Mouse (Mus musculus): ENCODE data around the gene Krt8.
A peak's percentile ranks its signal among the peaks of the same experiment; 100 is the strongest.
"Not testable (repeated sequence)": the region's sequence is repeated elsewhere in the genome, so short reads cannot be mapped to it uniquely, and the experiment has no call there.

Krt8 gene

GRCm38 (mm10) chr15:102007097-102008069 is 3.1 kb upstream of the Krt8 start:
- DNase-seq (ENCODE audit: low spot score in 2 of 2): no peak

- peak; percentile 76 to 77 for DNase-seq (ENCODE audit: low spot score in 2 of 2)
These were observed 2.0 kb upstream of the Krt8 start for GRCm38 (mm10) chr15:102006317-102006716.

GRCm38 (mm10) chr15:102005290-102005689 is 1.0 kb upstream of the Krt8 start:
- DNase-seq (ENCODE audit: low spot score in 2 of 2): peak; percentile 31 to 37

- no peak for DNase-seq (ENCODE audit: low spot score in 2 of 2)
These were observed 766 bp downstream of the Krt8 start for GRCm38 (mm10) chr15:102003516-102003915.

GRCm38 (mm10) chr15:102002646-102003488 is 1.4 kb downstream of the Krt8 start:
- DNase-seq (ENCODE audit: low spot score in 2 of 2): peak; percentile 55 to 65

GRCm38 (mm10) chr15:101999676-102000335 is 4.5 kb downstream of the Krt8 start:
- no peak for DNase-seq (ENCODE audit: low spot score in 2 of 2)

- no peak for DNase-seq (ENCODE audit: low spot score in 2 of 2)
These were observed 5.1 kb downstream of the Krt8 start for GRCm38 (mm10) chr15:101999156-101999555.

GRCm38 (mm10) chr15:101996450-101997078 is 7.7 kb downstream of the Krt8 start:
- DNase-seq (ENCODE audit: low spot score in 2 of 2): not testable (repeated sequence)

- DNase-seq (ENCODE audit: low spot score in 2 of 2): no peak
These were observed 8.6 kb downstream of the Krt8 start for GRCm38 (mm10) chr15:101995484-101996236.

- DNase-seq (ENCODE audit: low spot score in 2 of 2): no peak
These were observed 9.9 kb downstream of the Krt8 start for GRCm38 (mm10) chr15:101994365-101994764.

- no peak for DNase-seq (ENCODE audit: low spot score in 2 of 2)
These were observed 13.3 kb downstream of the Krt8 start for GRCm38 (mm10) chr15:101990946-101991345.

- no peak for DNase-seq (ENCODE audit: low spot score in 2 of 2)
These were observed 15.6 kb downstream of the Krt8 start for GRCm38 (mm10) chr15:101988714-101989113.

- peak; percentile 85 to 87 for DNase-seq (ENCODE audit: low spot score in 2 of 2)
These were observed 16.2 kb downstream of the Krt8 start for GRCm38 (mm10) chr15:101988119-101988518.

GRCm38 (mm10) chr15:101984746-101985145 is 19.5 kb downstream of the Krt8 start:
- no peak for DNase-seq (ENCODE audit: low spot score in 2 of 2)

- DNase-seq (ENCODE audit: low spot score in 2 of 2): peak; percentile 91 to 92
These were observed 20.2 kb downstream of the Krt8 start for GRCm38 (mm10) chr15:101983949-101984601.

- no peak for DNase-seq (ENCODE audit: low spot score in 2 of 2)
These were observed 20.9 kb downstream of the Krt8 start for GRCm38 (mm10) chr15:101983315-101983948.

- peak; percentile 80 to 88 for DNase-seq (ENCODE audit: low spot score in 2 of 2)
These were observed 23.4 kb downstream of the Krt8 start for GRCm38 (mm10) chr15:101980849-101981248.

GRCm38 (mm10) chr15:101977043-101977726 is 27.1 kb downstream of the Krt8 start:
- DNase-seq (ENCODE audit: low spot score in 2 of 2): peak; percentile 95

GRCm38 (mm10) chr15:101976641-101977040 is 27.6 kb downstream of the Krt8 start:
- DNase-seq (ENCODE audit: low spot score in 2 of 2): peak in 1 of 2 experiments; percentile 54
